ENCODE assay signal across 11 mouse cellular contexts in genomic region chr5:33854019-33854418, GRCm38 (mm10). TPM values are rescaled to one million over a fixed set of nuclear protein-coding genes. Genes with fewer than 3 reads are reported as not detected.
DNase-seq lines count a peak whose midpoint lies in the region; ATAC-seq and TF ChIP-seq lines count a peak whose summit lies in the region.
"Had no signal": no experiment of that assay in that cellular context is flagged by ENCODE, and none has a peak within 500 bp of the region (broad histone marks: within the 10 kb centered on the region; RNA-seq: fewer than 3 reads in every experiment).

No protein-coding gene starts in this region.

- DNase-seq in cerebellum, postnatal 25 days = peak; percentile 15 to 38
- no peak for DNase-seq in cerebellum, adult 9-11 months
- DNase-seq in liver, postnatal 0 days = no peak
- DNase-seq in MEL-GATA-1-ER (ENCODE audit: extremely low read depth, low read depth) = peak; percentile 17
- DNase-seq in lung, postnatal 10 days = peak; percentile 5
- no peak for DNase-seq in ovary, postnatal 10 days (ENCODE audit: low spot score)
- DNase-seq in forebrain, postnatal 0 days = no peak
- DNase-seq: gastrocnemius, postnatal 36 days had no signal

- TF ChIP-seq EP300 in liver, postnatal 0 days (IDR thresholded peaks at IDR 0.05; ENCODE audit: low read depth) = no peak

- peak; percentile 43 for TF ChIP-seq CTCF in liver, postnatal 0 days (IDR thresholded peaks at IDR 0.05; ENCODE audit: low read depth)
- TF ChIP-seq CTCF in forebrain, postnatal 0 days (IDR thresholded peaks at IDR 0.05; ENCODE audit: low read depth) = no peak

- H3K27ac ChIP-seq in liver, postnatal 0 days (ENCODE audit: low read depth) = no peak overlapping the region
- no peak overlapping the region for H3K27ac ChIP-seq in liver, embryonic 12.5 days
- no peak overlapping the region for H3K27ac ChIP-seq in forebrain, postnatal 0 days (ENCODE audit: low read depth, low read length)
- H3K27ac ChIP-seq: forebrain, embryonic 10.5 days; limb, embryonic 15.5 days had no signal

- no peaks in the 10 kb centered on the region for H3K27me3 ChIP-seq in liver, postnatal 0 days (ENCODE audit: insufficient read depth, low read length)
- H3K27me3 ChIP-seq in liver, embryonic 12.5 days (replicated peaks) = no peaks in the 10 kb centered on the region
- no peaks in the 10 kb centered on the region for H3K27me3 ChIP-seq in forebrain, postnatal 0 days (ENCODE audit: insufficient read depth, low read length)
- H3K27me3 ChIP-seq: limb, embryonic 15.5 days had no signal

- 80% methylated on average over 2 of the region's 2 CpGs for WGBS in liver, postnatal 0 days (ENCODE audit: insufficient replicate concordance)
- 61% methylated on average over 2 of the region's 2 CpGs for WGBS in liver, embryonic 12.5 days (ENCODE audit: insufficient replicate concordance)
- 86% methylated on average over 2 of the region's 2 CpGs for WGBS in forebrain, postnatal 0 days

- no peak overlapping the region for H3K4me3 ChIP-seq in liver, postnatal 0 days (ENCODE audit: low read depth, low read length)
- H3K4me3 ChIP-seq in liver, embryonic 12.5 days = no peak overlapping the region
- no peak overlapping the region for H3K4me3 ChIP-seq in forebrain, postnatal 0 days (ENCODE audit: low read depth, low read length)
- H3K4me3 ChIP-seq: forebrain, embryonic 10.5 days; limb, embryonic 15.5 days had no signal

- no peaks in the 10 kb centered on the region for H3K4me1 ChIP-seq in liver, postnatal 0 days (ENCODE audit: insufficient read depth)
- H3K4me1 ChIP-seq in liver, embryonic 12.5 days = no peaks in the 10 kb centered on the region
- H3K4me1 ChIP-seq in forebrain, postnatal 0 days (ENCODE audit: insufficient read depth) = no peaks in the 10 kb centered on the region
- H3K4me1 ChIP-seq: forebrain, embryonic 10.5 days; limb, embryonic 15.5 days had no signal

- ATAC-seq in liver, postnatal 0 days = no peak
- ATAC-seq in liver, embryonic 12.5 days = no peak
- ATAC-seq in forebrain, postnatal 0 days = no peak

- no peak overlapping the region for H3K4me2 ChIP-seq in liver, postnatal 0 days (ENCODE audit: low read depth, low read length)
- no peak overlapping the region for H3K4me2 ChIP-seq in liver, embryonic 12.5 days
- H3K4me2 ChIP-seq in forebrain, postnatal 0 days (ENCODE audit: low read depth) = no peak overlapping the region
- H3K4me2 ChIP-seq: limb, embryonic 15.5 days had no signal

- H3K9ac ChIP-seq in liver, postnatal 0 days (replicated peaks) = no peak overlapping the region
- no peak overlapping the region for H3K9ac ChIP-seq in liver, embryonic 12.5 days
- H3K9ac ChIP-seq in forebrain, postnatal 0 days = no peak overlapping the region
- H3K9ac ChIP-seq: limb, embryonic 15.5 days had no signal

- H3K36me3 ChIP-seq in liver, postnatal 0 days (replicated peaks; ENCODE audit: insufficient read depth, low read length) = peaks cover 55% of the 10 kb centered on the region
- peaks cover 86% of the 10 kb centered on the region for H3K36me3 ChIP-seq in liver, embryonic 12.5 days
- peaks cover 19% of the 10 kb centered on the region for H3K36me3 ChIP-seq in forebrain, postnatal 0 days (ENCODE audit: insufficient read depth)

- H3K9me3 ChIP-seq in liver, postnatal 0 days (ENCODE audit: low read length) = no peaks in the 10 kb centered on the region
- H3K9me3 ChIP-seq in liver, embryonic 12.5 days (replicated peaks) = no peaks in the 10 kb centered on the region; the same call in 1 of the 2 replicates
- H3K9me3 ChIP-seq in forebrain, postnatal 0 days (ENCODE audit: low read length) = no peaks in the 10 kb centered on the region
- H3K9me3 ChIP-seq: forebrain, embryonic 10.5 days; limb, embryonic 15.5 days had no signal

RNA-seq across cellular contexts. Expression of gene Nsd2, which starts 33.5 kb away (rescaled TPM):
- polyA plus RNA-seq in liver, postnatal 0 days (2015; fragmentation: Nextera tagmentation; extraction: Ambion mirVana) = 8.0 and 13.9 TPM in 2 replicates
- polyA plus RNA-seq in liver, embryonic 12.5 days (2016; fragmentation: Nextera tagmentation; extraction: Ambion mirVana) = 38.1 and 40.0 TPM in 2 replicates
- total RNA-seq in forebrain, postnatal 0 days (2014; rRNA removed) = 98.3 and 127 TPM in 2 replicates
- 46.4 and 58.6 TPM in 2 replicates for polyA plus RNA-seq in forebrain, postnatal 0 days (2015; fragmentation: Nextera tagmentation; extraction: Ambion mirVana)

Comparison
In these comparisons a context has a peak if more than half of its experiments do, and no peak if none do; other contexts are left out.
1. DNase-seq: peak in cerebellum, postnatal 25 days (2 of 2), MEL-GATA-1-ER (single experiment) and lung, postnatal 10 days (single experiment); none in cerebellum, adult 9-11 months (single experiment), liver, postnatal 0 days (single experiment), ovary, postnatal 10 days (single experiment) and forebrain, postnatal 0 days (single experiment).